Mouse (Mus musculus): ENCODE measurements around the gene Hapln1. TPM values are rescaled to one million over a fixed set of nuclear protein-coding genes. Genes with fewer than 3 reads are reported as not detected.

Gene Hapln1
- total and polyA plus RNA-seq, 3 experiments, result under 0.01 TPM; not detected in 2

DNA sequence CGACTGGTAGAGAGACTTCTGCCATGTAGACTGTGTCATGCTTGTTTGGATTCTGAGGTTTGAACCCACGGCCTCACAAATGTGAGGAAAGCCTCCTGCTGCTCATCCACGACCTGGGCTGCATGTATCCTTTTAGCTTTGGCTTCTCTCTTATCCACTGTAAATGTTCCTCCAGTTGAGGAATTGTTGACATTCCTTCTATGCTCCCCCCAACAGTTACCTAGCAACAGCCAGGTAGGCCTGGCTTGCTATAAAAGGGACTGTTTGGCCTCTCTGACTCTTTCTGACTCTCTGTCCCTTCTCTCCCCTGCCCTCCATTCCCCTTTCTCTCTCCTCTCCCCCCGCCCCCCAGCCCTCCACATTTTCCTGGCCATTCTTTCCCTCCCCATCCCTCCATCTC is 9.9 kb downstream of the Hapln1 start:
- TF ChIP-seq GATA1 (IDR thresholded peaks at IDR 0.05; ENCODE audit: borderline replicate concordance, low read length) (no peak), TAL1 (conservative IDR thresholded peaks at IDR 0.05; ENCODE audit: low read depth, low read length) (no peak), POLR2AphosphoS5 (IDR thresholded peaks at IDR 0.05; ENCODE audit: insufficient replicate concordance, low read depth, low read length) (no peak), GATA2 (IDR thresholded peaks at IDR 0.05; ENCODE audit: borderline replicate concordance, low read depth, low read length) (no peak), CTCF (IDR thresholded peaks at IDR 0.05; ENCODE audit: low read depth, low read length) (no peak)

DNA sequence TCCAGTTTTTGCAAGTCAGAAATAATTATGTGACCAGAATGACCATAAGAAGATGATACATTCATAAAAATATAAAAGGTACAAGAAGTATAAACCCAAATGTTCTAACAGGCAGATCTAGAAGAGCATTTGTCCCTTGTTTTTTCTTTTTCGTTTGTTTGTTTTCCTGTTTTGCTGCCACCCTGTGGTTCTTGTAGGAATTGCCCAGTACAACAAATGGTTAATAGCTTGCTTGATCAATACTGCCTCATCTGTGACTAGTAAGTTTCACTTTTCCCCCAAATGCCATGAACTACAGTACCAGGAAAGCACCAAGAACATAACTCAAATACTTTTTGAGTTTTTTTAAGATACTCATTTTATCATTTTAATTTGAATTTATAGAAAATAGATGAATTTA is 11.9 kb downstream of the Hapln1 start:
- H3K27me3 ChIP-seq (ENCODE audit: insufficient read depth, low read length), result no peaks in the 10 kb centered on the region
- H3K9me3 ChIP-seq (replicated peaks), result no peaks in the 10 kb centered on the region
- H3K4me1 ChIP-seq (ENCODE audit: insufficient read depth, low read depth, low read length), result no peaks in the 10 kb centered on the region
- ATAC-seq (ENCODE audit: extremely low read depth, insufficient number of reproducible peaks, low FRiP score, poor library complexity, severe bottlenecking) (no peak), DNase-seq (ENCODE audit: low spot score) (no peak)
- H3K36me3 ChIP-seq (replicated peaks), result no peaks in the 10 kb centered on the region
- no peak overlapping the region for H3K4me3 ChIP-seq (ENCODE audit: low read depth, low read length)
- TF ChIP-seq CTCF (IDR thresholded peaks at IDR 0.05; ENCODE audit: low read depth, low read length), result no peak
- TF ChIP-seq POLR2AphosphoS5 (IDR thresholded peaks at IDR 0.05; ENCODE audit: insufficient replicate concordance, low read depth, low read length), result no peak
- no peak for TF ChIP-seq TAL1 (conservative IDR thresholded peaks at IDR 0.05; ENCODE audit: low read depth, low read length)
- no peak for TF ChIP-seq GATA1 (IDR thresholded peaks at IDR 0.05; ENCODE audit: borderline replicate concordance, low read length)
- no peak for TF ChIP-seq GATA2 (IDR thresholded peaks at IDR 0.05; ENCODE audit: borderline replicate concordance, low read depth, low read length)

More for the DNA sequence above, 9.9 kb downstream of the Hapln1 start:
- Histone ChIP-seq H3K4me3 (ENCODE audit: low read depth, low read length) (no peak overlapping the region), H3K4me1 (ENCODE audit: insufficient read depth, low read depth, low read length) (no peaks in the 10 kb centered on the region), H3K36me3 (replicated peaks) (no peaks in the 10 kb centered on the region), H3K27me3 (ENCODE audit: insufficient read depth, low read length) (no peaks in the 10 kb centered on the region), H3K9me3 (replicated peaks) (no peaks in the 10 kb centered on the region)
- no peak for ATAC-seq (ENCODE audit: extremely low read depth, insufficient number of reproducible peaks, low FRiP score, poor library complexity, severe bottlenecking)
- DNase-seq (ENCODE audit: low spot score), result no peak

DNA sequence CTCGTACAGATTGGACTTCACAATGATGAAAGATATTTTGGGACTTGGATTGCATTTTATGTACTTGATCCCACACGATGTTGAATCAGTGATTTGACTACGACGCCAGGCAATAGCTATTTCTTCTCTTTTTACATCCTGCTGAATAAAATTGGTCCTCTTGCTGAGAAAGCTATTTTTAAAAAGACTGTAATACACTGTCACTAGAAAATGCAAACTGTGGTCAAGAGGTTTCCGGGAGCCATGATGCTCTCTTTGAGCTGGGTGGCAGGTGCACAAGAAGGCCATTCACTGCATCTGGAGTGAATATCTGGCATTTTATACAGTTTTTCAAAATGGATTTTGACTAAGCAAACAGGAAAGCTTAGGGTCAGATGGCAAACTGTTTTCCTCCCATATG is 24.9 kb downstream of the Hapln1 start:
- ATAC-seq (ENCODE audit: extremely low read depth, insufficient number of reproducible peaks, low FRiP score, poor library complexity, severe bottlenecking) (no peak), DNase-seq (ENCODE audit: low spot score) (no peak)
- Histone ChIP-seq H3K27me3 (ENCODE audit: insufficient read depth, low read length) (no peaks in the 10 kb centered on the region), H3K36me3 (replicated peaks) (no peaks in the 10 kb centered on the region), H3K4me3 (ENCODE audit: low read depth, low read length) (no peak overlapping the region), H3K4me1 (ENCODE audit: insufficient read depth, low read depth, low read length) (no peaks in the 10 kb centered on the region), H3K9me3 (replicated peaks) (peaks cover 4% of the 10 kb centered on the region; the same call in 1 of the 2 replicates)
- TF ChIP-seq POLR2AphosphoS5 (IDR thresholded peaks at IDR 0.05; ENCODE audit: insufficient replicate concordance, low read depth, low read length), result no peak
- no peak for TF ChIP-seq GATA2 (IDR thresholded peaks at IDR 0.05; ENCODE audit: borderline replicate concordance, low read depth, low read length)
- TF ChIP-seq CTCF (IDR thresholded peaks at IDR 0.05; ENCODE audit: low read depth, low read length), result no peak
- no peak for TF ChIP-seq GATA1 (IDR thresholded peaks at IDR 0.05; ENCODE audit: borderline replicate concordance, low read length)
- no peak for TF ChIP-seq TAL1 (conservative IDR thresholded peaks at IDR 0.05; ENCODE audit: low read depth, low read length)

GRCm38 (mm10) chr13:89566300-89566699 is 26.7 kb downstream of the Hapln1 start:
- TF ChIP-seq CTCF (IDR thresholded peaks at IDR 0.05; ENCODE audit: low read depth, low read length), result no peak
- no peak for TF ChIP-seq GATA2 (IDR thresholded peaks at IDR 0.05; ENCODE audit: borderline replicate concordance, low read depth, low read length)
- no peak for TF ChIP-seq POLR2AphosphoS5 (IDR thresholded peaks at IDR 0.05; ENCODE audit: insufficient replicate concordance, low read depth, low read length)
- no peak for TF ChIP-seq GATA1 (IDR thresholded peaks at IDR 0.05; ENCODE audit: borderline replicate concordance, low read length)
- TF ChIP-seq TAL1 (conservative IDR thresholded peaks at IDR 0.05; ENCODE audit: low read depth, low read length), result no peak
- Histone ChIP-seq H3K4me1 (ENCODE audit: insufficient read depth, low read depth, low read length) (no peaks in the 10 kb centered on the region), H3K27me3 (ENCODE audit: insufficient read depth, low read length) (no peaks in the 10 kb centered on the region), H3K4me3 (ENCODE audit: low read depth, low read length) (no peak overlapping the region), H3K36me3 (replicated peaks) (no peaks in the 10 kb centered on the region), H3K9me3 (replicated peaks) (peaks cover 4% of the 10 kb centered on the region; the same call in 1 of the 2 replicates)
- ATAC-seq (ENCODE audit: extremely low read depth, insufficient number of reproducible peaks, low FRiP score, poor library complexity, severe bottlenecking) (no peak), DNase-seq (ENCODE audit: low spot score) (no peak)

- no peaks in the 10 kb centered on the region for H3K36me3 ChIP-seq (replicated peaks)
- no peak for TF ChIP-seq TAL1 (conservative IDR thresholded peaks at IDR 0.05; ENCODE audit: low read depth, low read length)
- TF ChIP-seq CTCF (IDR thresholded peaks at IDR 0.05; ENCODE audit: low read depth, low read length), result no peak
- no peak for TF ChIP-seq POLR2AphosphoS5 (IDR thresholded peaks at IDR 0.05; ENCODE audit: insufficient replicate concordance, low read depth, low read length)
- no peak for TF ChIP-seq GATA1 (IDR thresholded peaks at IDR 0.05; ENCODE audit: borderline replicate concordance, low read length)
- no peak for TF ChIP-seq GATA2 (IDR thresholded peaks at IDR 0.05; ENCODE audit: borderline replicate concordance, low read depth, low read length)
- H3K4me3 ChIP-seq (ENCODE audit: low read depth, low read length), result no peak overlapping the region
- no peaks in the 10 kb centered on the region for H3K27me3 ChIP-seq (ENCODE audit: insufficient read depth, low read length)
- no peak for DNase-seq (ENCODE audit: low spot score)
- no peaks in the 10 kb centered on the region; the same call in 1 of the 2 replicates for H3K9me3 ChIP-seq (replicated peaks)
- H3K4me1 ChIP-seq (ENCODE audit: insufficient read depth, low read depth, low read length), result no peaks in the 10 kb centered on the region
- no peak for ATAC-seq (ENCODE audit: extremely low read depth, insufficient number of reproducible peaks, low FRiP score, poor library complexity, severe bottlenecking)
These were observed 39.5 kb downstream of the Hapln1 start for GRCm38 (mm10) chr13:89579115-89579514.

DNA sequence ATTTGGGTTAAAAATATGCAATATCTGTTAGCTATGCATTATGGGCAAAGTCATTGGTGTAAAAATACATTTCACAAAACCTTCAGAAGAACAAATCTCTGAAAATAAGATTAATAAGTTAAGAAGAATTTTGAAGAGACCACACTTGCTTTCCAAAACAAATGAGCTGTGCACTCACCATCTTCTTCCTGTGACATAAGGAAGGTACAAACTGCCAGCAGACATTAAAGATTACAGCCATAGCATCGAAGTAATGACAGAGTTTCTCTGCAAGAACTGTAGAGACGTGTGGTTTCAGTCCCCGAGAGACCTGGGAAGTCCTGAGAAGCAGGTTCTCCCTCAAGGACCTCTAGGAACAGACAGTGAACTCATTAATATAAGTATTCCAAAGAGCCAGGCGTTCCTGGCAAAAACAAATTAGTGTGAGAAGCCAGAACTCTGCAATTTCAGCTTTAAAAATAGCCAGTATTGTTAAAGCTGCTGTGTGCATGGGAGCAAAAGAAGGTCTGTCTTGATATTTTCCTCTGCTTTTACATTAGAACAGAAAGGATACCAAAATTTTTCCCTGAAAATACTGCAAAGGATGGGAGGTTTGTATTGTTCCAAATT is 43.6 kb downstream of the Hapln1 start:
- no peaks in the 10 kb centered on the region for H3K27me3 ChIP-seq (ENCODE audit: insufficient read depth, low read length)

More for the DNA sequence above, 43.6 kb downstream of the Hapln1 start:
- TF ChIP-seq POLR2AphosphoS5 (IDR thresholded peaks at IDR 0.05; ENCODE audit: insufficient replicate concordance, low read depth, low read length), result no peak
- no peak for TF ChIP-seq GATA1 (IDR thresholded peaks at IDR 0.05; ENCODE audit: borderline replicate concordance, low read length)
- TF ChIP-seq CTCF (IDR thresholded peaks at IDR 0.05; ENCODE audit: low read depth, low read length), result no peak
- no peak for TF ChIP-seq TAL1 (conservative IDR thresholded peaks at IDR 0.05; ENCODE audit: low read depth, low read length)
- TF ChIP-seq GATA2 (IDR thresholded peaks at IDR 0.05; ENCODE audit: borderline replicate concordance, low read depth, low read length), result no peak
- H3K4me3 ChIP-seq (ENCODE audit: low read depth, low read length), result no peak overlapping the region
- H3K9me3 ChIP-seq (replicated peaks), result no peaks in the 10 kb centered on the region
- no peaks in the 10 kb centered on the region for H3K36me3 ChIP-seq (replicated peaks)
- no peaks in the 10 kb centered on the region for H3K4me1 ChIP-seq (ENCODE audit: insufficient read depth, low read depth, low read length)
- ATAC-seq (ENCODE audit: extremely low read depth, insufficient number of reproducible peaks, low FRiP score, poor library complexity, severe bottlenecking), result no peak
- no peak for DNase-seq (ENCODE audit: low spot score)

Measured in G1E (cell line).